In genomic region chr9:72635134-72635533, GRCm38 (mm10) we compare ENCODE assay signal across 9 mouse cellular contexts. TPM values are rescaled to one million over a fixed set of nuclear protein-coding genes. Genes with fewer than 3 reads are reported as not detected.
DNase-seq lines count a peak whose midpoint lies in the region; ATAC-seq and TF ChIP-seq lines count a peak whose summit lies in the region.
"Had no signal": no experiment of that assay in that cellular context is flagged by ENCODE, and none has a peak within 500 bp of the region (broad histone marks: within the 10 kb centered on the region; RNA-seq: fewer than 3 reads in every experiment).

No protein-coding gene starts in this region.

- no peak overlapping the region for H3K9ac ChIP-seq in hindbrain, embryonic 11.5 days (ENCODE audit: low read depth, low read length)
- H3K9ac ChIP-seq in hindbrain, embryonic 12.5 days, result no peak overlapping the region
- no peak overlapping the region for H3K9ac ChIP-seq in neural tube, embryonic 15.5 days (replicated peaks)
- H3K9ac ChIP-seq: heart, embryonic 15.5 days had no signal

- TF ChIP-seq POLR2A in cortical plate, adult 2 months (IDR thresholded peaks at IDR 0.05; ENCODE audit: extremely low read depth, insufficient read depth, low read length), result no peak

- H3K27me3 ChIP-seq in hindbrain, embryonic 11.5 days (ENCODE audit: control insufficient read depth, insufficient read depth, low read length), result no peaks in the 10 kb centered on the region
- H3K27me3 ChIP-seq in hindbrain, embryonic 12.5 days, result no peaks in the 10 kb centered on the region
- H3K27me3 ChIP-seq in neural tube, embryonic 15.5 days (replicated peaks), result no peaks in the 10 kb centered on the region
- H3K27me3 ChIP-seq in splenic B cell, adult 2 months (ENCODE audit: control insufficient read depth, insufficient read depth, low read length, poor library complexity, severe bottlenecking), result no peaks in the 10 kb centered on the region
- H3K27me3 ChIP-seq: heart, embryonic 15.5 days had no signal

- peak; percentile 69 for DNase-seq in hindbrain, embryonic 11.5 days (ENCODE audit: low spot score)
- peak; percentile 21 for DNase-seq in neural tube, embryonic 10.5 days (ENCODE audit: extremely low spot score, low spot score)
- DNase-seq in splenic B cell, adult 2 months (ENCODE audit: low read depth, low spot score), result peak; percentile 61
- DNase-seq in layer of hippocampus, adult 18-20 months (ENCODE audit: low spot score in 2 of 2), result no peak
- no peak for DNase-seq in gastrocnemius, postnatal 10 days

- no peak for ATAC-seq in hindbrain, embryonic 11.5 days (ENCODE audit: low FRiP score)
- no peak for ATAC-seq in hindbrain, embryonic 12.5 days (ENCODE audit: low FRiP score)
- ATAC-seq in neural tube, embryonic 15.5 days (ENCODE audit: low FRiP score), result no peak

- no peaks in the 10 kb centered on the region; the same call in 1 of the 2 replicates for H3K4me1 ChIP-seq in hindbrain, embryonic 11.5 days (replicated peaks; ENCODE audit: control insufficient read depth, insufficient read depth, low read length)
- H3K4me1 ChIP-seq in hindbrain, embryonic 12.5 days, result peaks cover 10% of the 10 kb centered on the region
- H3K4me1 ChIP-seq in neural tube, embryonic 15.5 days, result peaks cover 13% of the 10 kb centered on the region
- H3K4me1 ChIP-seq in cortical plate, adult 2 months (ENCODE audit: control insufficient read depth, insufficient read depth, low read length), result no peaks in the 10 kb centered on the region

- no peak overlapping the region for H3K4me3 ChIP-seq in hindbrain, embryonic 11.5 days (ENCODE audit: low read depth, low read length)
- H3K4me3 ChIP-seq in hindbrain, embryonic 12.5 days, result no peak overlapping the region
- H3K4me3 ChIP-seq in neural tube, embryonic 15.5 days (replicated peaks), result no peak overlapping the region
- no peak overlapping the region for H3K4me3 ChIP-seq in cortical plate, adult 2 months (ENCODE audit: insufficient read depth, low read length)
- H3K4me3 ChIP-seq: heart, embryonic 15.5 days had no signal

- no peaks in the 10 kb centered on the region for H3K9me3 ChIP-seq in hindbrain, embryonic 11.5 days (ENCODE audit: control insufficient read depth, low read length)
- no peaks in the 10 kb centered on the region for H3K9me3 ChIP-seq in hindbrain, embryonic 12.5 days (replicated peaks)
- H3K9me3 ChIP-seq in neural tube, embryonic 15.5 days (replicated peaks), result no peaks in the 10 kb centered on the region
- H3K9me3 ChIP-seq: heart, embryonic 15.5 days had no signal

- no peaks in the 10 kb centered on the region for H3K36me3 ChIP-seq in hindbrain, embryonic 11.5 days (ENCODE audit: control insufficient read depth, insufficient read depth, low read length)
- H3K36me3 ChIP-seq in hindbrain, embryonic 12.5 days, result no peaks in the 10 kb centered on the region
- H3K36me3 ChIP-seq in neural tube, embryonic 15.5 days, result no peaks in the 10 kb centered on the region
- no peaks in the 10 kb centered on the region for H3K36me3 ChIP-seq in splenic B cell, adult 2 months (ENCODE audit: control insufficient read depth, insufficient read depth, low read length, poor library complexity, severe bottlenecking)
- H3K36me3 ChIP-seq: heart, embryonic 15.5 days had no signal

- TF ChIP-seq CTCF in cortical plate, adult 2 months (IDR thresholded peaks at IDR 0.05; ENCODE audit: extremely low read depth, insufficient read depth, low read length), result peak; percentile 32; the same call in 1 of the 2 replicates

- H3K27ac ChIP-seq in hindbrain, embryonic 11.5 days (ENCODE audit: low read depth, low read length), result no peak overlapping the region
- no peak overlapping the region for H3K27ac ChIP-seq in hindbrain, embryonic 12.5 days
- H3K27ac ChIP-seq in neural tube, embryonic 15.5 days (replicated peaks), result no peak overlapping the region
- H3K27ac ChIP-seq in cortical plate, adult 2 months (ENCODE audit: insufficient read depth, low read length), result no peak overlapping the region
- H3K27ac ChIP-seq: heart, embryonic 15.5 days had no signal

- H3K4me2 ChIP-seq in hindbrain, embryonic 11.5 days (replicated peaks; ENCODE audit: low read depth, low read length), result no peak overlapping the region
- no peak overlapping the region for H3K4me2 ChIP-seq in hindbrain, embryonic 12.5 days (replicated peaks)
- no peak overlapping the region for H3K4me2 ChIP-seq in neural tube, embryonic 15.5 days
- H3K4me2 ChIP-seq: heart, embryonic 15.5 days had no signal

RNA-seq across cellular contexts. Expression of gene Nedd4, which starts 27.0 kb away (rescaled TPM):
- 708 and 779 TPM in 2 replicates for polyA plus RNA-seq in hindbrain, embryonic 11.5 days (2014; fragmentation: Nextera tagmentation; extraction: Ambion mirVana)
- 704 and 727 TPM in 2 replicates for polyA plus RNA-seq in hindbrain, embryonic 12.5 days (2016; fragmentation: Nextera tagmentation; extraction: Ambion mirVana)
- 375 and 397 TPM in 2 replicates for polyA plus RNA-seq in neural tube, embryonic 15.5 days (2015; fragmentation: Nextera tagmentation; extraction: Ambion mirVana)
- polyA plus RNA-seq in cortical plate, adult 2 months (2012; rRNA removed), result 207 and 216 TPM in 2 replicates
- 100 to 1,000 TPM; 283 to 296 TPM for total RNA-seq in layer of hippocampus, adult 18-20 months (2021)
- total RNA-seq in gastrocnemius, postnatal 10 days (2021), result 100 to 1,000 TPM; 563 to 619 TPM

Comparison
In these comparisons a context has a peak if more than half of its experiments do, and no peak if none do; other contexts are left out.
1. DNase-seq: peak in hindbrain, embryonic 11.5 days (single experiment), neural tube, embryonic 10.5 days (single experiment) and splenic B cell, adult 2 months (single experiment); none in layer of hippocampus, adult 18-20 months (0 of 2) and gastrocnemius, postnatal 10 days (single experiment).